Mouse (Mus musculus) urinary bladder, postnatal 25 days (tissue): Measurements from ENCODE around the gene H2-K1.
A peak's percentile ranks its signal among the peaks of the same experiment; 100 is the strongest.

Experiments used
- DNase-seq: peaks from one replicate; pipeline ENCODE4 v3.0.0; 2022; ENCODE audit warnings: low spot score

Gene H2-K1

GRCm38 (mm10) chr17:34000150-34000537 is at the start of gene H2-K1:
Gene H2-K1 (minus strand): TSS chr17:34000347.
- DNase-seq, result peak; percentile 90

GRCm38 (mm10) chr17:34047404-34048050 is 47.4 kb upstream of the H2-K1 start:
- no peak for DNase-seq

GRCm38 (mm10) chr17:34045941-34046340 is 45.8 kb upstream of the H2-K1 start:
- no peak for DNase-seq

- DNase-seq, result no peak
Measured at GRCm38 (mm10) chr17:34039562-34040450, 39.7 kb upstream of the H2-K1 start.

GRCm38 (mm10) chr17:34038878-34039561 is 38.9 kb upstream of the H2-K1 start, which contains the start of gene Col11a2:
Gene Col11a2 (plus strand): TSS chr17:34039437.
- no peak for DNase-seq

GRCm38 (mm10) chr17:34038440-34038839 is 38.3 kb upstream of the H2-K1 start:
- no peak for DNase-seq

- DNase-seq, result no peak
Measured at GRCm38 (mm10) chr17:34037241-34037640, 37.1 kb upstream of the H2-K1 start.

- no peak for DNase-seq
Measured at GRCm38 (mm10) chr17:34036647-34037046, 36.5 kb upstream of the H2-K1 start.

GRCm38 (mm10) chr17:34035517-34035916 is 35.4 kb upstream of the H2-K1 start:
- DNase-seq, result no peak

GRCm38 (mm10) chr17:34034064-34034463 is 33.9 kb upstream of the H2-K1 start:
- peak; percentile 72 for DNase-seq

- DNase-seq, result no peak
Measured at GRCm38 (mm10) chr17:34033441-34033840, 33.3 kb upstream of the H2-K1 start.

- no peak for DNase-seq
Measured at GRCm38 (mm10) chr17:34032806-34033205, 32.7 kb upstream of the H2-K1 start.

- peak; percentile 71 for DNase-seq
Measured at GRCm38 (mm10) chr17:34032174-34032632, 32.1 kb upstream of the H2-K1 start.

GRCm38 (mm10) chr17:34031465-34032173 is 31.5 kb upstream of the H2-K1 start, which contains the start of the genes Slc39a7 and Rxrb:
Gene Slc39a7 (minus strand): TSS chr17:34031682.
Gene Rxrb (plus strand): TSS chr17:34031812.
- peak; percentile 100 for DNase-seq

- DNase-seq, result no peak
Measured at GRCm38 (mm10) chr17:34030861-34031326, 30.7 kb upstream of the H2-K1 start.

GRCm38 (mm10) chr17:34029890-34030595 is 29.9 kb upstream of the H2-K1 start:
- DNase-seq, result no peak

GRCm38 (mm10) chr17:34029150-34029889 is 29.2 kb upstream of the H2-K1 start:
- no peak for DNase-seq

GRCm38 (mm10) chr17:34028501-34029149 is 28.5 kb upstream of the H2-K1 start:
- no peak for DNase-seq

GRCm38 (mm10) chr17:34027656-34028223 is 27.6 kb upstream of the H2-K1 start, which contains the start of gene H2-Ke6:
Gene H2-Ke6 (minus strand): TSS chr17:34028060.
- peak; percentile 89 for DNase-seq
